Mouse (Mus musculus) bone marrow, adult 2 months (tissue): Measurements from ENCODE around the gene Tmc1.

Experiments
- CTCF ChIP-seq: fragments of 200-500 bp; IDR thresholded peaks from 2 replicates; pipeline ENCODE4 v1.5.1; 2011; ENCODE audit warnings: low read length, control low read depth; ENCODE audit not compliant: control insufficient read depth, insufficient read depth
- POLR2A ChIP-seq: fragments of 200-500 bp; IDR thresholded peaks from 2 replicates; pipeline ENCODE4 v1.6.1; 2011; ENCODE audit warnings: low read depth, mild to moderate bottlenecking, control low read depth, low read length, borderline replicate concordance; ENCODE audit not compliant: control insufficient read depth

DNA sequence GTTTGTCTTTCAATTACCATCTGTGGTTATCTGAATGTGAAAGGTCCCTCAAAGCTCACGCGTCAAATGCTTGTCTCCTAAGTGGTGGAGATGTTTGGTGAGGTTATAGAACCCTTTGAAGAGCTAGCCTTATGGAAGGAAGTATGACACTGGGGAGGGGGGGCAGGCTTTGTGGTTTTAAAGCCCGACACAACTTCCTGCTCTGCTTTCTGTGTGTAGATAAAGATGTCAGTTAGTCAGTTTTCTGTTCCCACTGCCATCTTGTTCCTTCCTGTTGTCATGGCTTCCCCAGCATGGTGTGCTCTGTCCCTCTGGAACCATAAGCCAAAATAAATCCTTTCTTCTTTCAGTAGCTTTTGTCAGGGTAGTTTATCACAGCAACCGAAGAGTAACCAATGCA lies 78.1 kb downstream of the Tmc1 start:
- no peak for TF ChIP-seq CTCF
- TF ChIP-seq POLR2A = no peak
